Mouse (Mus musculus): ENCODE data around the gene Pcnx2. TPM values are rescaled to one million over a fixed set of nuclear protein-coding genes. Genes with fewer than 3 reads are reported as not detected.
A peak's percentile ranks its signal among the peaks of the same experiment; 100 is the strongest.

The Pcnx2 gene
- total RNA-seq, 2 experiments from 2014 or later = 81.8 to 86.2 TPM

DNA sequence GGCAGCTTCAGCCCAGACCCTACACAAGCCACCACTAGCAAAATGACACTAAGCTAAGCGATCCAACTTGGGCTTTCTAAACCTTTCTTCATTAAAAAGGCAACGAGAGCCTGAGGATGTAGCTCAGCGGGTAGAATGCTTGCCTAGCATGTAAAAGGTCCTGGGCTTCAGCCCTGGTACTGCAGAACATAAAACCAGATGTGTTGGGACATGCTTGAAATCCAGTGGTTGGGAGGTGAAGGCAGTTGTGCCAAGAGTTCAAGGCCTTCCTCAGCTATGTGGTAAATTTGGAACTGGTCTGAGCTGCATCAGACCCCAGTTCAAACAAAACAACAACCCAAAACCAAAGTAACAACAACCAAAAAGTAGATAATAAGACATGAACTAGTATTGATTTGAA is 121.8 kb downstream of the Pcnx2 start:
- no peak for DNase-seq (ENCODE audit: low spot score in 2 of 2)
- intact Hi-C loops (cut with DNase I) = no loop called here

- intact Hi-C loops (cut with DNase I) = no loop called here
- DNase-seq (ENCODE audit: low spot score in 2 of 2) = no peak
Observed at GRCm38 (mm10) chr8:125775031-125775430, 123.1 kb downstream of the Pcnx2 start.

DNA sequence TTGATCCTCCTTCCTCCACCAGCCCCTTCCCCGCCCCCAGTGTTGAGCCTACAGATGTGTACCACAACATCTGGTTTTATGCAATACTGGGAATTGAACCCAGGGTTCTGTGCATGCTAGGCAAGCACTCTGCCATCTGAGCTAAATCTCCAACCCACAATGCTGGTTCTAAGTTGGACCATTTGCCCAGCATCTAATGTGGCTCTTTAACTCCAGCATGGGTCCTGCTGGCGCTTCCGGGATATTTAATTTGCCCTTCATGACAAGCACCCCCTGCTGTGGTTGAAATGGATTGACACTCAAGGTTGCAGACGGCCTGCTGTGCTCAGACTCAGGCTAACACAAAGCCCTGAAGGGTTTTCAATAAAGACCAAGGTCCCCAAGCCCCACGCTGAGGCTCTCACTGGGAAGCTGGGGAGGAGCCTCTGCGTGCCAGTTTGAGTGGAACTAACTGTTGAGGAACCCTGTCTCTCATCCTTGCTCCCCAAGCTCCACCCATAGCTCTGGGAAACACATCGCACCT is 124.8 kb downstream of the Pcnx2 start:
- intact Hi-C loops (cut with DNase I) = no loop called here
- DNase-seq (ENCODE audit: low spot score in 2 of 2) = no peak

- intact Hi-C loops (cut with DNase I) = no loop called here
- no peak for DNase-seq (ENCODE audit: low spot score in 2 of 2)
Observed at GRCm38 (mm10) chr8:125772300-125772699, 125.8 kb downstream of the Pcnx2 start.

- intact Hi-C loops (cut with DNase I) = no loop called here
- no peak for DNase-seq (ENCODE audit: low spot score in 2 of 2)
Observed at GRCm38 (mm10) chr8:125768079-125768478, 130.0 kb downstream of the Pcnx2 start.

DNA sequence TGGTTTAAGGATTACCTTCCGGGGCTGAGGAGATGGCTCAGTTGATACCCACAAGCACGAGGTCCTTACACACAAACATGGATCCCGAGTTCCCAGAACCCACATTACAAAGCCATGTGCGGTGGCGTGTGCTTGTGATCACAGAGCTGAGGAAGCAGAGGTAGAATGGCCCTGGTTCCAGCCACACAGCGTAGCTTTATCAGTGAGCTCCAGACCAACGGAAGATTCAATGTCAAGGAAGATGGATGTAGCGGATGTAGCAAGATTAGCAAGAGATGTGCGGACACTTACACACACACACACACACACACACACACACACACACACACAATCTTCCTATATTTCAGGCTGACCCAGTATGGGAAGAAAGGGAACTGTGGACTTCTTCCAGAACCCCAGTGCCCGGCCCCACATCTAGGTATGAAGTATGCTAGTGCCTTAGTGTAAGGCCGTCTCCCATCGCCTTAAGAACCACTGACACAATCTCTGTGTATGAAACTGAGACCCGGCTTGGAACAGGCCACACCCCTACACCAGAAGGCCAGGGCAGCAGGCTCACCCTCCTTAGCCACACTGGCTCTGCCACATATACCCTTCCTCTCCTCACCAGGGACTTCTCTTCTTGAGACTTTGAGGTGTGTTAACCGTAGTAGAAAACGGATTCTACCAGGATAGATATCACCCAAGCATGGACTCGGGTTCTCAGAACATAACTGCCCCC is 134.9 kb downstream of the Pcnx2 start:
- no peak for DNase-seq (ENCODE audit: low spot score in 2 of 2)
- intact Hi-C loops (cut with DNase I) = no loop called here

DNA sequence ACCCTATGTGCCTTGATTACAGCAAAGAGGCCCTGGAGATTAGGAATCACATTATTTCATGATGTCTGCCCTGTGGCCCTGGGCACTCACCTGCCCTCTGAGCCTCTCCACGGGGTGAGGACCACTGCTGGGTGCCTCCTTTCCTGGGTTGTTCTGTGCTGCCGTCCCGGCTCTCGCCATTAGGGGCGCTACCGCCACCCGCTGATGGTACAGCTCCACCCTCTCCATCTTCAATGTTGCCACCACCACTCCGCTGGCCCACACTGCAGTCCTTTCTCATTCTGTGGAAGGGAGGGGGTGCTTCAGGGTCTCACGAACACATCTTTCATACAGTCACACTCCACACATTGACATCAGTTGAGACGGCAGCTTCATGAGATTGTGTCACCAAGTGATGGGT is 139.1 kb downstream of the Pcnx2 start:
- peak; percentile 19 to 20 for DNase-seq (ENCODE audit: low spot score in 2 of 2)
- intact Hi-C loops (cut with DNase I) = loop anchor here (2.0 kb wide), 1 partner anchor 74 kb away; no protein-coding TSS in a partner anchor

DNA sequence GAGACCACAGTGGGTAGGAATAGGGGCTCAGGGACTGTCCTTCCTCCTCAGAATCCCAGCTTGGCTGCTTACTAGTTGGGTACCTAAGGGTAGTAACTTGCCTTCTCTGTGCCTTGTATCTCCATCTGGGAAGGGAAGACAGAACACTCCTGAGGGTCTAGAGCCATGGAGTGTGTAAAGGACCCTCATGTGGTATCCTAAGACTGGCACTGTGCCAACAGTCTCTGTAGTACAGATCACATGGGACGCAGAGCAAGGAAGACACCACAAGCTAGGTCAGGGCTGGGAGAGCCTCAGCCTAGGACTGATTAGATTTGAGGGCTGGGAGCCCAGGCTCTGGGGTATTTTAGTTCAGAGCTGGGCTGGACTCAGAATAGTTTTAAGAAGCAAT is 141.0 kb downstream of the Pcnx2 start:
- DNase-seq (ENCODE audit: low spot score in 2 of 2) = no peak
- intact Hi-C loops (cut with DNase I) = no loop called here

- intact Hi-C loops (cut with DNase I) = no loop called here
- DNase-seq (ENCODE audit: low spot score in 2 of 2) = peak in 1 of 2 experiments; percentile 12
Observed at GRCm38 (mm10) chr8:125756391-125757105, 141.6 kb downstream of the Pcnx2 start.

GRCm38 (mm10) chr8:125755896-125756295 is 142.2 kb downstream of the Pcnx2 start:
- no peak for DNase-seq (ENCODE audit: low spot score in 2 of 2)
- intact Hi-C loops (cut with DNase I) = no loop called here

DNA sequence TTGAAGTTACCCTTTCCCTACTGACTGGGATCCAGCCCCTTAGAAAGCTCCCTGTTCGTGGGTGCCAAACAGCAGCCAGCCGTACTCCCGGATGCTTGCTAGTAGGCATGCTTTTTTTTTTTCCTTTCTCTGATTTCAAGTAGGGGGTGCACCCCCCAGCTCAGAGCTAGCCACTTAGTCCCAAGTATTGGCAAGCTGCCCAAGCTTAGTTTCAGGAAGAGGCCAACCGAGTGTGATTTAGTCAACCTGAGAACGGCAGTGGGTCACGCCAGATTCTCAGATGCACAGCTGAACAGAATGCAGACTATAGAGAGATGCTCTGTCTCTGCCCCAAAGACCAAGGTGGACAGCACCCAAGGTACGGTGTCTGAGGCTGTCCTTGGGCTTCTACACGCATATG is 147.3 kb downstream of the Pcnx2 start:
- intact Hi-C loops (cut with DNase I) = no loop called here
- DNase-seq (ENCODE audit: low spot score in 2 of 2) = no peak

GRCm38 (mm10) chr8:125747390-125747789 is 150.7 kb downstream of the Pcnx2 start:
- intact Hi-C loops (cut with DNase I) = no loop called here

DNA sequence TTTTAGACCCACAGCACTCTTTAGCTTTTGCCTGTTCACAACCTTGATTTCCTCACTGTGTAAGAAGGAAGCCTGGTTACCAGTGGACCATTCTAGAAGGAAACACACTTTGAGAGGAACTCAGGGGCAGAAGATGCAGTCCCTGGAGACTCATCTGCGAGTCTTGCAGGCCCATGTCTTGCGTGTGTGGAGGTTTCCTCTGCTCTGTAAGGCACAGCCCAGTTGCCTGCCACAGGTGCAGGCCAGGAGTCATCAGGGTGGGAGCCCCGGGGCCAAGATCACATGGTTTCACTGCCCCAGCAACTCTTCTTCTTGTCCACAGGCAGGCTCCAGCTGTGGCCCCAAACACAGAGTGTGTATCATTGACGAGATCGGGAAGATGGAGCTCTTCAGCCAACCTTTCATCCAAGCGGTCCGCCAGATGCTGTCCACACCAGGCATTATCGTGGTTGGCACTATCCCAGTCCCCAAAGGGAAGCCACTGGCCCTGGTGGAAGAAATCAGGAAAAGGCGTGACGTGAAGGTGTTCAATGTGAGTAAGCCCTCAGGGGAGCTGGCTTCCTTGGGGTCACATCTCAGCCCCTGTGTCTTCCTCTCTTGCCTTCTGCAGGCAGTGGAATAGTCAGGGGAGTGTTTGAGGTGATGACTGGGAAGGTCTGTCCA is 153.1 kb downstream of the Pcnx2 start:
- intact Hi-C loops (cut with DNase I) = no loop called here
- no peak for DNase-seq (ENCODE audit: low spot score in 2 of 2)

More at GRCm38 (mm10) chr8:125747390-125747789, 150.7 kb downstream of the Pcnx2 start:
- no peak for DNase-seq (ENCODE audit: low spot score in 2 of 2)

- no peak for DNase-seq (ENCODE audit: low spot score in 2 of 2)
- intact Hi-C loops (cut with DNase I) = no loop called here
Observed at GRCm38 (mm10) chr8:125742406-125742805, 155.7 kb downstream of the Pcnx2 start.

DNA sequence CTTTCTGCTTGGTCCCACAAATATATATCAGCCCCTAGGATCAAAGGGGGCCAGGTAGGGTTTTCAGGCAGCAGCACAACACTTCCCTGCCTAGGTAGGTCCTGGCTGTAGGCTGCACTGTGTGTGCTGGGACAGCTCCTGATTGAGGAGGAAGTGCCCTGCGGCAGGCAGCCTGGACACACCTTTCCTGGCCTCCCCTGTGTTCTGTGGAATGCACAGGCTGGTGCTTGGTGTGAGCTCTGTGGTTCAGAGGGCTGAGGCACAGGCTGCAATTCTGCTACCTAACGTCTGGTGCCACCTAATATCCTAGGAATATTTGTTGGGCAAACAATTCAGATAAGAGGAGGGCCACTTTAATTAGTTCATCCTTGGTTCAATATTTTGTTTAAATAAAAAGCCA is 156.3 kb downstream of the Pcnx2 start:
- intact Hi-C loops (cut with DNase I) = no loop called here
- DNase-seq (ENCODE audit: low spot score in 2 of 2) = no peak

GRCm38 (mm10) chr8:125741377-125741776 is 156.7 kb downstream of the Pcnx2 start:
- intact Hi-C loops (cut with DNase I) = no loop called here
- no peak for DNase-seq (ENCODE audit: low spot score in 2 of 2)

DNA sequence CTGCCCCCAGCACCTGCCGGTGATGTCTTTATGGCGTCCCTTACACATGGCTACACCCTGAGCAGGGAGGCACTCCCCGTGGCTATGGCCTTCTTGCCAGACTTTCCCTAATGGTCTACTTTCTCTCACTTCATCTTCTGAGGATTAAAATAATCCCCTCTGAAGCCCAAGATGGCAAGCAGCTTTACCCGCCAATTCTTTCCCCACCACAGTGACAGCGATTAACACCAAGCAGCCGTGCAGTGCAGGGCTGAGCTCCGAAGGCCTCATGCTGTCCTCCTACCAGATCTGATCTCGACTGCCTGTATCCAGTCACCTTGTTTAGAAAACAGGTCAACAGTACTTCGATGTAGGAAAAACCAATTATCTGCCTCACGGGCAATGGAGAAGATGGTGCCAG is 157.5 kb downstream of the Pcnx2 start:
- DNase-seq (ENCODE audit: low spot score in 2 of 2) = no peak
- intact Hi-C loops (cut with DNase I) = no loop called here

GRCm38 (mm10) chr8:125738956-125739355 is 159.2 kb downstream of the Pcnx2 start:
- intact Hi-C loops (cut with DNase I) = no loop called here
- no peak for DNase-seq (ENCODE audit: low spot score in 2 of 2)

- intact Hi-C loops (cut with DNase I) = loop anchor here (5.0 kb wide), 1 partner anchor 162 kb away; no protein-coding TSS in a partner anchor
- DNase-seq (ENCODE audit: low spot score in 2 of 2) = peak; percentile 84 to 85
Observed at GRCm38 (mm10) chr8:125733964-125734956, 163.9 kb downstream of the Pcnx2 start.
